Mouse (Mus musculus) midbrain, embryonic 16.5 days (tissue): Measurements from ENCODE around the gene Efcab5. TPM values are rescaled to one million over a fixed set of nuclear protein-coding genes. Genes with fewer than 3 reads are reported as not detected.
"Not testable (repeated sequence)": the region's sequence is repeated elsewhere in the genome, so short reads cannot be mapped to it uniquely, and the experiment has no call there.

Source experiments
- ATAC-seq: fragments of 200-750 bp; cut with Nextera tagmentation; 2 replicates; pipeline ENCODE4 v1.8.0; 2017; ENCODE audit warnings: moderate TSS enrichment
- H3K27ac ChIP-seq: fragments of 300-500 bp; sonication (generic); 2 replicates; pipeline ENCODE4 v1.5.1; 2014; ENCODE audit warnings: mild to moderate bottlenecking, low read length, mixed read lengths
- H3K27me3 ChIP-seq: fragments of 300-500 bp; sonication (generic); 2 replicates; pipeline ENCODE4 v1.6.1; 2014; ENCODE audit warnings: low read depth, low read length, mixed read lengths; ENCODE audit not compliant: control insufficient read depth, insufficient read depth
- H3K36me3 ChIP-seq: fragments of 300-500 bp; sonication (generic); 2 replicates; pipeline ENCODE4 v1.6.1; 2014; ENCODE audit warnings: mild to moderate bottlenecking, low read length, moderate library complexity, mixed read lengths; ENCODE audit not compliant: control insufficient read depth, insufficient read depth
- H3K4me1 ChIP-seq: fragments of 300-500 bp; sonication (generic); 2 replicates; pipeline ENCODE4 v1.6.1; 2014; ENCODE audit warnings: mild to moderate bottlenecking, low read length, mixed read lengths; ENCODE audit not compliant: control insufficient read depth, insufficient read depth
- H3K4me2 ChIP-seq: fragments of 300-500 bp; sonication (generic); 2 replicates; pipeline ENCODE4 v1.6.1; 2014; ENCODE audit warnings: mild to moderate bottlenecking, low read length, mixed read lengths
- H3K4me3 ChIP-seq: fragments of 300-500 bp; sonication (generic); 2 replicates; pipeline ENCODE4 v1.5.1; 2014; ENCODE audit warnings: low read depth, mild to moderate bottlenecking, low read length, moderate library complexity, mixed read lengths
- H3K9ac ChIP-seq: fragments of 300-500 bp; sonication (generic); 2 replicates; pipeline ENCODE4 v1.6.1; 2014; ENCODE audit warnings: low read depth, low read length, mixed read lengths
- H3K9me3 ChIP-seq: fragments of 300-500 bp; sonication (generic); replicated peaks from 2 replicates; pipeline ENCODE4 v1.6.1; 2014; ENCODE audit warnings: mild to moderate bottlenecking, low read length, mixed read lengths; ENCODE audit not compliant: control insufficient read depth, poor library complexity, severe bottlenecking
- WGBS: fragments of 180-500 bp; shearing (Covaris S2); extraction: QIAGEN DNeasy Blood & Tissue Kit; methylation state at CpG from one replicate; pipeline ENCODE4 v1.1.7; 2014; 5-methylcytosine and 5-hydroxymethylcytosine counted together
- polyA plus RNA-seq: library from polyadenylated mRNA; unstranded; fragments of >200 nt; fragmentation: Nextera tagmentation; extraction: Ambion mirVana; gene quantifications from 2 replicates; pipeline ENCODE4 v1.2.1, GENCODE M21; 2015

Gene Efcab5
- polyA plus RNA-seq, 1 experiment from 2014 or later = 1.5 TPM

- Histone ChIP-seq H3K4me1 (no peaks in the 10 kb centered on the region), H3K9me3 (no peaks in the 10 kb centered on the region), H3K27me3 (no peaks in the 10 kb centered on the region), H3K9ac (no peak overlapping the region), H3K36me3 (no peaks in the 10 kb centered on the region), H3K27ac (no peak overlapping the region), H3K4me3 (no peak overlapping the region), H3K4me2 (no peak overlapping the region)
- 60% methylated on average over 3 of the region's 3 CpGs for WGBS
- ATAC-seq = no peak
These were observed 56.2 kb downstream of the Efcab5 start for GRCm38 (mm10) chr11:77132580-77132979.

- no peak overlapping the region for H3K9ac ChIP-seq
- no peaks in the 10 kb centered on the region for H3K36me3 ChIP-seq
- no peak overlapping the region for H3K4me2 ChIP-seq
- H3K27ac ChIP-seq = no peak overlapping the region
- H3K9me3 ChIP-seq = no peaks in the 10 kb centered on the region
- no peaks in the 10 kb centered on the region for H3K27me3 ChIP-seq
- WGBS = 90% methylated on average over 3 of the region's 3 CpGs
- no peak for ATAC-seq
- H3K4me1 ChIP-seq = no peaks in the 10 kb centered on the region
- no peak overlapping the region for H3K4me3 ChIP-seq
These were observed 60.2 kb downstream of the Efcab5 start for GRCm38 (mm10) chr11:77128562-77128961.

GRCm38 (mm10) chr11:77111141-77111540, 77.6 kb downstream of the Efcab5 start:
- H3K9ac ChIP-seq = no peak overlapping the region
- H3K9me3 ChIP-seq = no peaks in the 10 kb centered on the region
- H3K4me3 ChIP-seq = no peak overlapping the region
- ATAC-seq = no peak
- no peaks in the 10 kb centered on the region for H3K36me3 ChIP-seq
- H3K27me3 ChIP-seq = no peaks in the 10 kb centered on the region
- no peak overlapping the region for H3K27ac ChIP-seq
- H3K4me2 ChIP-seq = no peak overlapping the region
- H3K4me1 ChIP-seq = no peaks in the 10 kb centered on the region
- WGBS = 88% methylated on average over 6 of the region's 6 CpGs

GRCm38 (mm10) chr11:77108442-77108841, 80.3 kb downstream of the Efcab5 start:
- Histone ChIP-seq H3K27ac (no peak overlapping the region), H3K9ac (no peak overlapping the region), H3K27me3 (no peaks in the 10 kb centered on the region), H3K4me1 (no peaks in the 10 kb centered on the region), H3K9me3 (no peaks in the 10 kb centered on the region), H3K4me2 (no peak overlapping the region), H3K36me3 (no peaks in the 10 kb centered on the region), H3K4me3 (no peak overlapping the region)
- no peak for ATAC-seq
- 94% methylated on average over 6 of the region's 6 CpGs for WGBS

- H3K4me1 ChIP-seq, ATAC-seq, H3K9me3 ChIP-seq, H3K27me3 ChIP-seq, H3K4me3 ChIP-seq, H3K36me3 ChIP-seq, H3K4me2 ChIP-seq, H3K27ac ChIP-seq, H3K9ac ChIP-seq: not testable (repeated sequence)
- 86% methylated on average over 12 of the region's 12 CpGs for WGBS
These were observed 80.9 kb downstream of the Efcab5 start for GRCm38 (mm10) chr11:77107872-77108271.

- H3K9me3 ChIP-seq = no peaks in the 10 kb centered on the region
- WGBS = 90% methylated on average over 6 of the region's 6 CpGs
- H3K4me2 ChIP-seq = no peak overlapping the region
- no peak overlapping the region for H3K9ac ChIP-seq
- no peak overlapping the region for H3K4me3 ChIP-seq
- H3K27ac ChIP-seq = no peak overlapping the region
- H3K36me3 ChIP-seq = no peaks in the 10 kb centered on the region
- ATAC-seq = no peak
- H3K27me3 ChIP-seq = no peaks in the 10 kb centered on the region
- no peaks in the 10 kb centered on the region for H3K4me1 ChIP-seq
These were observed 81.8 kb downstream of the Efcab5 start for GRCm38 (mm10) chr11:77106961-77107360.

GRCm38 (mm10) chr11:77100137-77100937, 88.4 kb downstream of the Efcab5 start:
- H3K4me3 ChIP-seq = no peak overlapping the region
- no peaks in the 10 kb centered on the region for H3K36me3 ChIP-seq
- peaks cover 2% of the 10 kb centered on the region; the same call in 1 of the 2 replicates for H3K27me3 ChIP-seq
- peak overlapping the region; percentile 27; the same call in 1 of the 2 replicates for H3K4me2 ChIP-seq
- no peak overlapping the region for H3K9ac ChIP-seq
- 15% methylated on average over 10 of the region's 10 CpGs for WGBS
- peak; percentile 42; the same call in 1 of the 2 replicates for ATAC-seq
- H3K9me3 ChIP-seq = no peaks in the 10 kb centered on the region
- peaks cover 4% of the 10 kb centered on the region; the same call in 1 of the 2 replicates for H3K4me1 ChIP-seq
- no peak overlapping the region for H3K27ac ChIP-seq

GRCm38 (mm10) chr11:77098332-77098972, 90.3 kb downstream of the Efcab5 start:
- ATAC-seq = no peak
- Histone ChIP-seq H3K4me1 (peaks cover 4% of the 10 kb centered on the region; the same call in 1 of the 2 replicates), H3K36me3 (no peaks in the 10 kb centered on the region), H3K9me3 (no peaks in the 10 kb centered on the region), H3K4me3 (no peak overlapping the region), H3K27ac (no peak overlapping the region), H3K9ac (no peak overlapping the region), H3K27me3 (peaks cover 2% of the 10 kb centered on the region; the same call in 1 of the 2 replicates), H3K4me2 (no peak overlapping the region)
- 80% methylated on average over 19 of the region's 19 CpGs for WGBS

- no peak overlapping the region for H3K27ac ChIP-seq
- WGBS = 79% methylated on average over 7 of the region's 7 CpGs
- no peaks in the 10 kb centered on the region for H3K9me3 ChIP-seq
- H3K4me1 ChIP-seq = peaks cover 4% of the 10 kb centered on the region; the same call in 1 of the 2 replicates
- no peak overlapping the region for H3K4me2 ChIP-seq
- no peak for ATAC-seq
- H3K36me3 ChIP-seq = no peaks in the 10 kb centered on the region
- H3K27me3 ChIP-seq = peaks cover 2% of the 10 kb centered on the region; the same call in 1 of the 2 replicates
- H3K4me3 ChIP-seq = no peak overlapping the region
- no peak overlapping the region for H3K9ac ChIP-seq
These were observed 91.8 kb downstream of the Efcab5 start for GRCm38 (mm10) chr11:77096991-77097390.
